Mouse (Mus musculus) spleen, adult 2 months (tissue): ENCODE data around the gene Mat2a.

ENCODE experiments used
- CTCF ChIP-seq: fragments of 200-500 bp; IDR thresholded peaks from 2 replicates; pipeline ENCODE4 v1.5.1; 2011; ENCODE audit warnings: mild to moderate bottlenecking, inconsistent platforms; ENCODE audit not compliant: insufficient read depth, insufficient read length, insufficient replicate concordance; ENCODE audit errors: extremely low read depth
- POLR2A ChIP-seq: fragments of 200-500 bp; IDR thresholded peaks from 2 replicates; pipeline ENCODE4 v1.6.1; 2011; ENCODE audit warnings: low read depth, low read length, inconsistent platforms

- TF ChIP-seq POLR2A: no peak
- no peak for TF ChIP-seq CTCF
Measured at GRCm38 (mm10) chr6:72410518-72410917, 28.8 kb downstream of the Mat2a start.
